Mouse (Mus musculus) Muller cell, postnatal 12 days (primary cell): ENCODE measurements around the gene Adgre1.

Source experiments
- DNase-seq: peaks from one replicate; pipeline ENCODE4 v3.0.0-alpha.2; 2015; ENCODE audit errors: inconsistent ontology term

The Adgre1 gene

DNA sequence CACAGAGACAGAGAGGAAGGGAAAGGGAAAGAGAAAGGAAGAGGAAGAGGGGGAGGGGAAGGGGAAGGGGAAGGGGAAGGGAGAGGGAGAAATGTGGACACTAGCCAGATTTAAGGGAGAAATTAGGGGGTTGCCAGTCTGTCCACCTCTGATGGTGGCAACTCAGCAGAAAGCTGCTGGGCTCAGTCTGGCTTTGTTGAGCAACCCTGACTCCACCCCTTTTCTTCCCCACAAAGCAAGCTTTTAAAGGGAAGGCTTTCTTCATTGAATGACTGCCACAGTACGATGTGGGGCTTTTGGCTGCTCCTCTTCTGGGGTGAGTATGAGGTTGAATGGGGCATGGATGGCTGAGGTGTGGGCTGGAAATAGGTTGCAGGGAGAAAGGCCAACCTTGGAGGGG lies at the start of gene Adgre1:
Adgre1 (plus strand) TSS at position 251 of the 400 bp plus-strand sequence.
- DNase-seq, result no peak

DNA sequence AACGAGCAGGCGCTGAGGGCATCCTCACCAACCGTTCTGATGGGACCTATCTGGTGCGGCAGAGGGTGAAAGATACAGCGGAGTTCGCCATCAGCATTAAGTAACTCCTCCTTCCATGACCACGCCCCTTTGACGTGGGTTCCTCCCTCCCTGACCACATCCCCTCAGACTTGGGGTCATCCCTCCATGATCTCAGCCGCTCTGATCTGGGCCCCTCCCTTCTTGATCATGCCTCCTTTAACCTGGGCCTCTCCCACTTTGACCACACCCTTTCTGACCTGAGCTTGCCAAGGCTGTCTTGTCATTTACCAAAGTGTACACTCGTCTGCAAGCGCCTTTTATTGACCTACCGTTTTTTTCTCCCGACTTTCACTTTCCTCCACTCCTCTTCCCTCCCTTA lies 46.7 kb upstream of the Adgre1 start:
- no peak for DNase-seq

DNA sequence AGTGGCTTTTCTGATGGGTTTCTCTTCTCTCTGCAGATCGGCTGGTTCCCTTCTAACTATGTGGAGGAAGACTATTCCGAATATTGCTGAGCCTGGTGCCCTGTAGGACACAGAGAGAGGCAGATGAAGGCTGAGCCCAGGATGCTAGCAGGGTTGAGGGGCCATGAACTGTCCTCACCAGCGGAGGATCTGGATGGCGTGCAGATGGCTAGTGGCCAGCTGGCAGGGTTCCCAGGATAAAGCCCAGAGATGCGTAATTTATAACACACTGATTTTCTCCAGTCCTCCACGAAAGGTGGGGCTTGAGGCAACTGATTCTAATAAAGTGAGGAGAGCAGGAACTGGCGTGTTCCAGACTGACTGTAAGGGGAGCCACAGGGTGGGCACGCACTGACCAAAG lies 30.9 kb upstream of the Adgre1 start:
- DNase-seq, result peak; percentile 12

GRCm38 (mm10) chr17:57328944-57329343 lies 29.5 kb upstream of the Adgre1 start:
- DNase-seq, result no peak

DNA sequence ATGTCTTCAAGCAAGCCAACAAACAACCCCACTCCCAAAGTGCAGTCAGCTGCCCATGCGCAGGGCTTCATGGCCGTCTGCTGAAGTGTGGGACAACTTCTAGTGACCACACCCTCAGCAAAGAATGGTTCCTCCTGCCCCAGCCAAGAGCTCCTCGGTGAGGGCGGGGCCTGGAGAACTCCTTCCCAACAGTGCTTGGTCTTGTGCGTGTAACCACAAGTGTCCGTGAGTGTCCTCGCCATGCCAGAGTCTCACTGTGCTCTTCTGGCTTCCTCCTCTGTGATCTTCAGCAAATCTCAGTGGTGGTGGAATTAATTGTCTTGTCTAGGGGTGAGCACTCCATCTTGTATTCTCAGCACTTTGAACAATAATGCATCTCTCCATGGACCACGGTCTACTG lies 27.5 kb upstream of the Adgre1 start:
- DNase-seq, result no peak

GRCm38 (mm10) chr17:57332241-57332640 lies 26.2 kb upstream of the Adgre1 start:
- DNase-seq, result peak; percentile 9

DNA sequence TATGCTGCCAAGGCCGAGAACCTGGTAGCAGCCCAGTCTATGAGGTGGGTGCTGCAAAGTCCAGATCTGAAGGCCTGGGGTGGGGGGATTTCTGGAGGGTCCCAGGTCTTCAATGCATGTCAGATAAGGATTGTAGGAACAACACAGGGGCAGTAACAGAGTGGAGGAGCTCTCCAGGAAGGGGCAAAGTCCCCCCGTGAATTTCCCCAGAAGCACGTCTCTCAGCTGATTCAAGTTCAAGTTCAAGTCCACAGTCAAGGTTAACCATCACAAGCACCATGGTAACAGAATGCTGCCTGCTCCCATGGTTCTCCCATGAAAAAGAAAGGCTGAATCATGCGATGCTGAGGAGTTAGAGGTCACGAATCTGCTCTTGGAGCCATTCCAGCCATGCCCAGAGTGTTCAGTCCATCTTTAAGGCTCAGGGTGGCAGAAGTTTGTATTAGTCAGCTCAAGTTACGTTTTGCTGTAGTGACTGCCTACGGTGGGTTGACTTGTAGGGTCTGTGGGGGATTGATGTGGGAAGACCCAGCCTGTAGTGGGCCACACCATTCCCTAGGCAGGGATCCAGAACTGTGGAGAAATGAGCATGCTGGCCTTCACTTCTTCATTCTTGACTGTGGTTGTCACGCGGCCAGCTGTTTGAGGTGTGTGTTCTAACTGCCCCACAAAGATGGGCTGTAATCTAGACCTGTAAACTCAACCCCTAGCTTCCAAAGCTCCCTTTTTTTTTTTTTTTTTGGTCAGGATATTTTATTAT lies 24.3 kb upstream of the Adgre1 start:
- no peak for DNase-seq

DNA sequence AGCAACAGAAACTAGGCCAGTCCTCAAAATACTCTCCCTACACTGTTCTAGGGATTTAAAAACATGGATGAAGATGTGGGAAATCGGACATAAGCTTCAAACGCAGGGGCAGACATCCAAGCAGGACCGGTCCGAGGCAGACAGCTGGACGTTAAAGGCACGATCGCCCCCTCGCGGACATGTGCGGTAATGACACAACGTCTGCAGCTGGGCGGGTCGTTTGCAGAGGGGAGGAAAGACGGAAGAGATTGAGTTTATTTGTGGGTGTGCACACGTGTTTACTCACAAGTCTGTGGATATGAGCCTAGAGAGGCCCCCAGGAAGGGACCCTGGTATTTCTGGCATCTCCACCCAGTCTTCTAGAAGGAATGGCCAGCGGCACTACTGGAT lies 23.7 kb upstream of the Adgre1 start:
- peak; percentile 67 for DNase-seq

GRCm38 (mm10) chr17:57335194-57335593 lies 23.3 kb upstream of the Adgre1 start:
- DNase-seq, result peak; percentile 3

DNA sequence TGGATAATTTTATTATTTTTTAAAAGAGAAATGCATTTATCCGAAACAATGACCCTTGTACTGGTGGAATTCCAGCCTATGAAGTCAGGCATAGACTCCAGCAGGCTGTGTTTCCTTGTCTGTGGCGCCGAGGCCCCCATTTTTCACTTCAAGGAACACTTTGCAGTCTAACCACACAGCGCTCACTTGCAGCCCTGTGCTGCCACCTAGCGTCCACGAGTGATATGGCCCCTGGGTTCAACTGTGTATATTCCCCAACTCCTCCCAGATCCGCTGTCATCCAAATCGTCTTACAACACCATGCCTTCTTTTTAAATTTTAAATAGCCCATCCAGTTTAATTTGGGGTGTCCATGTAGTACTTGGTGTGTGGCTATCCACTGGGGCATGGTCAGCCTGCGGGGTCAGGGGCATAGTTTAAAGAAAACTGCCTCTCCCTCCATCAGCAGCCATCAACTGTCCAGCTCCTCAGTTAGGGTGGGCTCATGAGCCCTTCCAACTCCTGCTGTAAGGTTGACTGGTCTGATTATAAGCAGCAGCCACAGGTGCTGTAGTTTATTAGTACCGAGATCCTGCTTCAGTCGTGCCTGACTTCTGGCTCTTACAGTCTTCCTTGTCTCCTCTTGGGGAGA lies 22.7 kb upstream of the Adgre1 start:
- peak; percentile 82 for DNase-seq

DNA sequence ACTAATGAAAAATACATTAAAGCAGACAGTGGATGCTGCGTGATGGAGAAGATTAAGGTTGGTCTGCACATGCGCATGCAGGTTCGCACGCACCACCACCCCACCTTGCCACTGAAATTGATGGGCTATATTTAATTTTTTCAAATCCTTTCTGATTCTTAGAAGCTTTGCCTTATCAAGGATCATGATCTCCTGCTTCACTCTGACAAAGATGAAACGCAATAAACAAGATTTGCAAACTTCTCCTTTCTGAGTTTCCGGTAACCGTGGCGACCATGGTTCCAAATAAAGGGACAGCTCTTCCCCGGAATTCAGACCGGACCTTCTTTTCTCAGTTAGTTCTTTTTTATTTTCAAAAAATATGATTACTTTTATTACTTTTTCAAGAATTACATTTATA lies 20.5 kb upstream of the Adgre1 start:
- DNase-seq, result no peak

DNA sequence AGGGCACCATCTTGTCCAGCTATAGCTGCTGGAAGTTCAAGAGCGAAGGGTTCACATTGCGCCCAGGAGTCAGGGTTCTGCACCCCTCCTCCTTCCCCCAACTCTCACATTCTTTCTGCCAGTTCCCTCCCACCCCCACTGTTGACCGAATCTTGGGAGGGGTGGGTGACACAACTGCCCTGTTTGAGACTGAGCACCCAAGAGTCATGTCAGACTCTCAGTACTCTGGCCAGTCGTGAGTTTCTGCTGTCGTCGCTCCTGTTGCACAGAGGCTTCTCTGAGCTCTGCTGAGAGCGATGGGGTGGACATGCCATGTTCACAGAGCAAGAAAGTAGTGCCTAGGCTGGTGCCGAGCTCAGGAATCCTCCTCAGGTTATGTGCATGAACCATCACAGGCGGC lies 19.2 kb upstream of the Adgre1 start:
- no peak for DNase-seq

GRCm38 (mm10) chr17:57341568-57341967 lies 16.9 kb upstream of the Adgre1 start:
- no peak for DNase-seq

DNA sequence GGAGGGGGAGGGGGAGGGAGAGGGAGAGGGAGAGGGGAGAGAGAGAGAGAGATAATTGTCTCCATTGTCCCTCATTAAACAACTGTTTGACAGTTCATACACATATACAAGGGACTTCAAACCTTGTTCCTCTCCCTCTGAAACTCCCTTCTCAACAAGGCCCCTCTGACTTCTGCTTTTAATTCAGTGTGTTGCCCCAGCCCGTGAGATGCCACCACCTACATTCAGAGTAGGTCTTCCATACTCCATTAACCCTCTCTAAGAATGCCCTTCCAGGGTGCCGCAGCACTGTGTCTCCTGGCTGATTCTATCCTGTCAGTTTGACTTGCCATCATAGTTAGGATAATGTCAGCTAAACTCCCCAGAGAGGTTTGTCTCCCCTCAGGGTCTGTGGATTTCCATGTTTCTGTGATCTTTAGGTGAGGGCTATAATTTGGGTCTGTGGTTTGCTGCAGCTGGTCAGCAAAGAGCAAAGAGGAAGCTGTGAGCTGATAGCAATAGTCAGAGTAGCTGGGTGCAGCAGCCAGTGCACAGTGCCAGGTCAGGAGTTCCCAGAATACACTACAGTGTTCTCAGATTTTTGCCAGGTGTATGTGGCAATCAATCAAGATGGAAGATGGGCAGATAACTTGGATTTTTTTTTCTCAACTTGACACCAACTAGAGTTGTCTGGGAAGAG lies 14.3 kb upstream of the Adgre1 start:
- no peak for DNase-seq

DNA sequence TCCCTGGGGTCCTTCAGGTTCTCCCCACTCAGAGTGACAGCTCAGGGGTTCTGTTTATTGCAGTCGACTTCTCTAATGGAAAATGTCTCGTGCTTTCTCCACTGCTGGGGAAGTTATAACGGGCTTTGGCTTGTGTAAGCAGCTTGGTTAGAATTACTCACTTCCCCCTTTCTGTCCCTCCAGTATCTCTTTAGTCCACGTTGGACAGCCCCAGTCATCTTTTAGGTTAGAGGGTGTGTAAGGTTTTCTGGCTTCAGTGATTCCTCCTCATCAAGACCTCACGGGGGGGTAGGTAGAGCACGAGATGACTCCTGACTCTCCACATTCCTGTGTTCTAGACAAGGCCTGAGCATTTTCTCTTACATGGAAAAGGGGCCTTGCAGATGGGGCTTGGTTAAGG lies 11.5 kb upstream of the Adgre1 start:
- DNase-seq, result no peak

- no peak for DNase-seq
Observed at GRCm38 (mm10) chr17:57347781-57348180, 10.7 kb upstream of the Adgre1 start.

DNA sequence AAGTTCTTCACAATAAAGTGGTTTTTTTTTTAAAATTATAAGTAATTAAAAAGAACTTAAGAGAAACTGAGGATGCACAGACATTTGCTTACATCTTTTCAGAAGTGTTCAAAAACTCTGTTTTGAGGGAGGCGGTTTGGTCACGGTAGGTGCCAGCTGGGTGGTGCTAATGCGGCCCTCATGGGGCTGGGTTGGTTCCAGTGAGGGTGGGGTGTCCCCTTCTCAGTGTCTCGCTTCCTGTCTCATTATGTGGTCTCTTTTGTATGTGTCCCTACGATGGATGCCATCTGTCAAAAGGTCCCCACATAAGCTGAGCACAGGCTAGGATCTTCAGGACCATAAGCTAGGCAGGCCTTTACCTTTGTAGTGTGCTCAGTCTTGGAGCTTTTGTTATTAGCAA lies 9.4 kb upstream of the Adgre1 start:
- no peak for DNase-seq

- DNase-seq, result no peak
Observed at GRCm38 (mm10) chr17:57350212-57350611, 8.3 kb upstream of the Adgre1 start.

DNA sequence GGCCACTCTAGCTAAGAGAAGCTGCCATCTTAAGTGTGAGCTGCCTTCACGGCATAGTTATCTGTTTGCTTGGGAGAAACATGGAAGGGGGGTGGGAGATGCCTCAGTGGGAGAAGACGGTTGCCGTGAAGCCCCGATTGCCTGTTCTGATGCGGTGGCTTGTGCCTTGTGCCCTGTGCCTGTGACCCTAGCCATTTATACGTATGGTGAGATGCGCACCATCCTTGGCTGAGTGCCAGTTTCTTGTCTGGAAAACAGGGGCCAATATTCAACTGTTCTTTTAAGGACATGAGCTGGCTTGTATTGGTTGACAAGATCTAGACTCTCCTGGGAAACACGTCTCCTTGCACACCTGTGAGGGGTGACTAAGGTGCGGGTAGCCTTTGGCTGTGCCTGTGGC lies 7.4 kb upstream of the Adgre1 start:
- no peak for DNase-seq

DNA sequence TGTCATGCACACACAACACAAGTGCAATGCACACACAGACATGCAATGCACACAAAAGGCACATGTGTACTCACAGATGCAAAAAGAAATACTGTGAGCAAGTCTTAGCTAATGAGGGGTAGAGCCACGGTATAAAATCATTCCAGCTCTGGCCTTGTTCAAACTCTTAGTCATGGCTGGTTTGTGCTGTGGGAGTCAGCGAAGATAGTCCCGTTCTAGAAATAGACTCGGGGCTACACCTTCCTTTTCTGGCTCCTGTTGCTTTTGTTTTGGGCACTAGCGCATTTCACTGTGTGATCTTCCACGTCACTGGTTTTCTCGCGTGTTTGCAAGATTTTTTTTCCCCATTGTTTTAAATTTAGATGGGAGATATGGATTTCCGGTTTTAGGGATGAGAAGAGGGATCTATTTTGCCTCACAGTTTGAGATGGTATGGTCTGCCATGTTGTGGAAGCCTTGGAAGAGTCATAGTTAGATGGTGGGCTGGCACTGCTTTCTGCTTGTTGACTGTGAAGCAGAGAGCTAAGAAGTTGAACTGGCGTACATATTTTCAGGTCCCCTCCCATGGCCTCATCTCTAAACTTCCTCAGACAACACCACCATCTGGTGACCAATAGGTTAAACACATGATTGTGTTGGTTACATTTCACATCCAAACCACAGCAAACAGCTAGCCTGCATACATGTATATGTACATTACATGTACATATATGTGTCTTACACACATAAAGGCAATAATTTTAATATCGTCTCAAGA lies 1.2 kb downstream of the Adgre1 start:
- no peak for DNase-seq
